Mouse (Mus musculus) mouse trophoblast stem cell (cell line): ENCODE measurements at regions not wholly inside any gene's neighbourhood (a gene's known extent, or its start where the extent isn't known, plus 50 kb on each side); places are given as distances from the start of the nearest gene placed in this dataset.

Experiments used
- in situ Hi-C, 2 experiments: fragments of 300-500 bp; cut with MseI, MboI; formaldehyde crosslinking; loops; 2 replicates in 1 of 2; 3 replicates in 1 of 2; pipeline ENCODE4 v1.15.1; 2025

- in situ Hi-C loops, result no loop called here
Measured at GRCm38 (mm10) chr6:111621684-111622480, 651.7 kb upstream of the Lmcd1 start.

GRCm38 (mm10) chr6:111622481-111623139 is 650.9 kb upstream of the Lmcd1 start:
- in situ Hi-C loops, result no loop called here

- in situ Hi-C loops, result no loop called here
Measured at GRCm38 (mm10) chr6:111623140-111623497, 650.4 kb upstream of the Lmcd1 start.

GRCm38 (mm10) chr6:111625501-111625900 is 648.1 kb upstream of the Lmcd1 start:
- in situ Hi-C loops, result no loop called here

GRCm38 (mm10) chr6:111652736-111653135 is 620.8 kb upstream of the Lmcd1 start:
- in situ Hi-C loops, result no loop called here

GRCm38 (mm10) chr6:111659957-111660356 is 613.6 kb upstream of the Lmcd1 start:
- in situ Hi-C loops, result no loop called here

GRCm38 (mm10) chr6:111664603-111665002 is 609.0 kb upstream of the Lmcd1 start:
- in situ Hi-C loops, result no loop called here

- in situ Hi-C loops, result no loop called here
Measured at GRCm38 (mm10) chr6:111684911-111685310, 588.6 kb upstream of the Lmcd1 start.

- in situ Hi-C loops, result no loop called here
Measured at GRCm38 (mm10) chr6:111702864-111703263, 570.7 kb upstream of the Lmcd1 start.

GRCm38 (mm10) chr6:111708277-111708676 is 565.3 kb upstream of the Lmcd1 start:
- in situ Hi-C loops, result no loop called here

- in situ Hi-C loops, result no loop called here
Measured at GRCm38 (mm10) chr6:111725969-111726368, 547.6 kb upstream of the Lmcd1 start.

GRCm38 (mm10) chr6:111730381-111730780 is 543.2 kb upstream of the Lmcd1 start:
- in situ Hi-C loops, result no loop called here

GRCm38 (mm10) chr6:111733926-111734325 is 539.6 kb upstream of the Lmcd1 start:
- in situ Hi-C loops, result no loop called here

- in situ Hi-C loops, result no loop called here
Measured at GRCm38 (mm10) chr6:111738983-111739382, 534.6 kb upstream of the Lmcd1 start.

- in situ Hi-C loops, result no loop called here
Measured at GRCm38 (mm10) chr6:111781710-111782481, 491.7 kb upstream of the Lmcd1 start.

GRCm38 (mm10) chr6:111808611-111809010 is 464.9 kb upstream of the Lmcd1 start:
- in situ Hi-C loops, result no loop called here

GRCm38 (mm10) chr6:111813982-111814603 is 459.5 kb upstream of the Lmcd1 start:
- in situ Hi-C loops, result no loop called here

- in situ Hi-C loops, result no loop called here
Measured at GRCm38 (mm10) chr6:111815150-111815549, 458.4 kb upstream of the Lmcd1 start.

GRCm38 (mm10) chr6:111820265-111820664 is 453.3 kb upstream of the Lmcd1 start:
- in situ Hi-C loops, result no loop called here

GRCm38 (mm10) chr6:111844321-111844835 is 429.2 kb upstream of the Lmcd1 start:
- in situ Hi-C loops, result no loop called here

GRCm38 (mm10) chr6:111866101-111866598 is 407.4 kb upstream of the Lmcd1 start:
- in situ Hi-C loops, result no loop called here

- in situ Hi-C loops, result no loop called here
Measured at GRCm38 (mm10) chr6:111882557-111882956, 391.0 kb upstream of the Lmcd1 start.
